ENCODE assay signal across 8 mouse cellular contexts in the genomic region with DNA sequence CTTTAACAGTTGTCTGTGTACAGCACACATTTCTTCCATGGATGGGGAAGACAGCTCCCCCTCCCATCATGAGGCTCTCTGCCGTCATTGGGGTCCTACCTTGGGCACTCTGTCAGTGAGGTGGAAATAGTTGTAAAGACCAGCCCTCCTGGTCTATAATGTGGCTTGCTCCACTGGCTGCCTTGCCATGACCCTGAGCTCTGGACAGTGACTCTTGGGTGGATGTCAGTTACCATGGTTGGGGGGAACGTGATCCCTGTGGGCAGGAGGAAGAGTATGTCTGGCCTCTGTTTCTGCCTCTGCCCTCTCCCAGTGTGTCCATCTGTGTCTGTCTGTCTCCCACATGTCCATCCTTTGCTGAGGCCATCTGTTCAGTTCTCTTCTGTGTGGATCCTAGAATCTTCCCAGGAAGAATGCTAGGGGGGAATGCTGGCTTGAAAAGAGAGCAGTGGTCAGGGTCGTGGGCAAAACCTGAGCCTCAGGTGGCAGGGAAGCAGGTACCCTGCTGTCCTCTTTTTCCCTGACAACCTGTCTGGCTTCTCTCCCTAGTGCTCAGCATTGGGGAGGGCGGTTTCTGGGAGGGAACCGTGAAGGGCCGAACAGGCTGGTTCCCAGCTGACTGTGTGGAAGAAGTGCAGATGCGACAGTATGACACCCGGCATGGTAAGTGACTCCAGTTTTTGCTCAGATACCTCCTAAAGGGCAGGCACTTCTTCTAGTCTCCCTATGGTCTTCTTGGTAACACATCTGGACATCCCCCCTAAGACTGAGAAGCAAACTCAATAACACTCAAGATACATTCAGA. TPM values are rescaled to one million over a fixed set of nuclear protein-coding genes. Genes with fewer than 3 reads are reported as not detected.
DNase-seq lines count a peak whose midpoint lies in the region; ATAC-seq and TF ChIP-seq lines count a peak whose summit lies in the region.

No protein-coding gene starts in this region.

- no peak for ATAC-seq in heart, embryonic 15.5 days (replicated peaks; ENCODE audit: insufficient number of reproducible peaks, insufficient read depth, low FRiP score, low read depth)
- ATAC-seq in hindbrain, embryonic 15.5 days (ENCODE audit: low FRiP score, low read depth) = no peak

- H3K36me3 ChIP-seq in heart, embryonic 15.5 days = no peaks in the 10 kb centered on the region
- peaks cover 3% of the 10 kb centered on the region; the same call in 1 of the 2 replicates for H3K36me3 ChIP-seq in hindbrain, embryonic 15.5 days
- no peaks in the 10 kb centered on the region for H3K36me3 ChIP-seq in myocyte (ENCODE audit: control insufficient read depth, insufficient read depth)

- no peak overlapping the region for H3K9ac ChIP-seq in heart, embryonic 15.5 days
- peak overlapping the region; percentile 67 for H3K9ac ChIP-seq in hindbrain, embryonic 15.5 days

- no peak for DNase-seq in heart, postnatal 25 days (ENCODE audit: low spot score)
- peak; percentile 60 to 68 for DNase-seq in cerebellum, postnatal 36 days
- DNase-seq in adrenal gland, postnatal 10 days = no peak
- no peak for DNase-seq in gastrocnemius, postnatal 14 days
- DNase-seq in spleen, postnatal 36 days (ENCODE audit: low spot score in 2 of 2) = no peak

- TF ChIP-seq POLR2A in myocyte (IDR thresholded peaks at IDR 0.05; ENCODE audit: insufficient read length, low read depth) = no peak

- H3K4me1 ChIP-seq in heart, embryonic 15.5 days (replicated peaks) = peaks cover 10% of the 10 kb centered on the region
- H3K4me1 ChIP-seq in hindbrain, embryonic 15.5 days (replicated peaks) = peaks cover 20% of the 10 kb centered on the region

- no peaks in the 10 kb centered on the region for H3K79me2 ChIP-seq in myocyte (ENCODE audit: control insufficient read depth, insufficient read depth)

- 71% methylated on average over 8 of the region's 8 CpGs for WGBS in heart, embryonic 15.5 days
- WGBS in hindbrain, embryonic 15.5 days = 71% methylated on average over 8 of the region's 8 CpGs

- H3K4me2 ChIP-seq in heart, embryonic 15.5 days = no peak overlapping the region
- peak overlapping the region; percentile 96 for H3K4me2 ChIP-seq in hindbrain, embryonic 15.5 days
- peak overlapping the region; percentile 12 for H3K4me2 ChIP-seq in myocyte (ENCODE audit: low read depth)

- no peak overlapping the region for H3K27ac ChIP-seq in heart, embryonic 15.5 days
- H3K27ac ChIP-seq in hindbrain, embryonic 15.5 days (replicated peaks) = no peak overlapping the region

- 0 out of 2 replicates have a peak overlapping the region, but pooled peaks have one; percentile 56 for H3K4me3 ChIP-seq in heart, embryonic 15.5 days
- H3K4me3 ChIP-seq in hindbrain, embryonic 15.5 days = peak overlapping the region; percentile 76
- no peak overlapping the region for H3K4me3 ChIP-seq in myocyte

- no peaks in the 10 kb centered on the region for H3K9me3 ChIP-seq in heart, embryonic 15.5 days (replicated peaks)
- no peaks in the 10 kb centered on the region for H3K9me3 ChIP-seq in hindbrain, embryonic 15.5 days

- no peak overlapping the region for H3ac ChIP-seq in myocyte (ENCODE audit: control insufficient read depth, insufficient read length)

- intact Hi-C loops in heart, postnatal 25 days (cut with DNase I) = loop anchor here (5.0 kb wide), 1 partner anchor 183 kb away; no protein-coding TSS in a partner anchor
- intact Hi-C loops in gastrocnemius, postnatal 14 days (cut with DNase I; ENCODE audit: low total_unique reads) = no loop called here

- H3K27me3 ChIP-seq in heart, embryonic 15.5 days = peaks cover 43% of the 10 kb centered on the region
- peaks cover 4% of the 10 kb centered on the region; the same call in 1 of the 2 replicates for H3K27me3 ChIP-seq in hindbrain, embryonic 15.5 days
- H3K27me3 ChIP-seq in myocyte (ENCODE audit: control insufficient read depth, insufficient read depth, insufficient read length) = peaks cover 31% of the 10 kb centered on the region

TF ChIP-seq in myocyte, 11 proteins besides CTCF, POLR2A, EP300 and RAD21:
- TF ChIP-seq MYOD1 (IDR thresholded peaks at IDR 0.05; ENCODE audit: control insufficient read depth in 1 of 3, insufficient read length in 2 of 3, low read depth in 2 of 3) (peak in 1 of 3 experiments; percentile 20), REST (IDR thresholded peaks at IDR 0.05; ENCODE audit: insufficient read depth, insufficient read length) (no peak), TCF12 (IDR thresholded peaks at IDR 0.05; ENCODE audit: insufficient read depth, poor library complexity, severe bottlenecking) (no peak), MAX (IDR thresholded peaks at IDR 0.05; ENCODE audit: low read depth) (no peak), SRF (IDR thresholded peaks at IDR 0.05; ENCODE audit: control insufficient read depth, insufficient read length, low read depth) (no peak), CEBPB (IDR thresholded peaks at IDR 0.05; ENCODE audit: insufficient read depth, poor library complexity, severe bottlenecking) (no peak), USF1 (IDR thresholded peaks at IDR 0.05; ENCODE audit: low read depth) (no peak)

RNA-seq across cellular contexts. Expression of gene Shank3, which starts 25.4 kb away (rescaled TPM):
- polyA plus RNA-seq in heart, embryonic 15.5 days (2015; fragmentation: Nextera tagmentation; extraction: Ambion mirVana) = 1.4 and 2.1 TPM in 2 replicates
- 10 to 100 TPM; 48.2 to 53.3 TPM for total RNA-seq in heart, postnatal 25 days (2021)
- 9.6 and 11.2 TPM in 2 replicates for polyA plus RNA-seq in hindbrain, embryonic 15.5 days (2015; fragmentation: Nextera tagmentation; extraction: Ambion mirVana)
- polyA plus RNA-seq in myocyte (2012; fragmentation: generic; extraction: Trizol) = 1.4 TPM
- 10 to 100 TPM; 54.1 to 67.5 TPM for total RNA-seq in adrenal gland, postnatal 10 days (2021)
- total RNA-seq in gastrocnemius, postnatal 14 days (2021) = 10 to 100 TPM; 15.2 to 25.8 TPM

RNA-seq across cellular contexts. Expression of gene Acr, which starts 43.3 kb away (rescaled TPM):
- 0.08 and 0.22 TPM in 2 replicates for polyA plus RNA-seq in heart, embryonic 15.5 days (2015; fragmentation: Nextera tagmentation; extraction: Ambion mirVana)
- total RNA-seq in heart, postnatal 25 days (2021) = under 1 TPM in 1 of 2 experiments, not detected in 1; 0.36 TPM
- 1.4 and 1.5 TPM in 2 replicates for polyA plus RNA-seq in hindbrain, embryonic 15.5 days (2015; fragmentation: Nextera tagmentation; extraction: Ambion mirVana)
- polyA plus RNA-seq in myocyte (2012; fragmentation: generic; extraction: Trizol) = not detected
- under 1 TPM; 0.45 to 0.76 TPM for total RNA-seq in adrenal gland, postnatal 10 days (2021)
- under 1 TPM; 0.14 to 0.16 TPM for total RNA-seq in gastrocnemius, postnatal 14 days (2021)

RNA-seq across cellular contexts. Expression of gene Arsa, which starts 47.6 kb away (rescaled TPM):
- 16.3 and 19.9 TPM in 2 replicates for polyA plus RNA-seq in heart, embryonic 15.5 days (2015; fragmentation: Nextera tagmentation; extraction: Ambion mirVana)
- total RNA-seq in heart, postnatal 25 days (2021) = 10 to 100 TPM; 12.0 to 13.1 TPM
- polyA plus RNA-seq in hindbrain, embryonic 15.5 days (2015; fragmentation: Nextera tagmentation; extraction: Ambion mirVana) = 33.4 and 35.4 TPM in 2 replicates
- 33.2 TPM for polyA plus RNA-seq in myocyte (2012; fragmentation: generic; extraction: Trizol)
- 10 to 100 TPM; 26.6 to 29.5 TPM for total RNA-seq in adrenal gland, postnatal 10 days (2021)
- total RNA-seq in gastrocnemius, postnatal 14 days (2021) = 1 to 10 TPM; 7.2 to 7.4 TPM

Comparison
In these comparisons a context has a peak if more than half of its experiments do, and no peak if none do; other contexts are left out.
1. DNase-seq: peak in cerebellum, postnatal 36 days (2 of 2); none in heart, postnatal 25 days (single experiment), adrenal gland, postnatal 10 days (single experiment), gastrocnemius, postnatal 14 days (single experiment) and spleen, postnatal 36 days (0 of 2).